Mouse (Mus musculus) liver, embryonic 14.5 days (tissue): ENCODE measurements around the gene Piezo1.

Experiments
- CTCF ChIP-seq: IDR thresholded peaks from 2 replicates; pipeline ENCODE4 v1.5.1; 2016; ENCODE audit warnings: antibody characterized with exemption, low read depth, control low read depth
- EP300 ChIP-seq: IDR thresholded peaks from 2 replicates; pipeline ENCODE4 v1.6.1; 2016; ENCODE audit warnings: antibody characterized with exemption, low read depth

DNA sequence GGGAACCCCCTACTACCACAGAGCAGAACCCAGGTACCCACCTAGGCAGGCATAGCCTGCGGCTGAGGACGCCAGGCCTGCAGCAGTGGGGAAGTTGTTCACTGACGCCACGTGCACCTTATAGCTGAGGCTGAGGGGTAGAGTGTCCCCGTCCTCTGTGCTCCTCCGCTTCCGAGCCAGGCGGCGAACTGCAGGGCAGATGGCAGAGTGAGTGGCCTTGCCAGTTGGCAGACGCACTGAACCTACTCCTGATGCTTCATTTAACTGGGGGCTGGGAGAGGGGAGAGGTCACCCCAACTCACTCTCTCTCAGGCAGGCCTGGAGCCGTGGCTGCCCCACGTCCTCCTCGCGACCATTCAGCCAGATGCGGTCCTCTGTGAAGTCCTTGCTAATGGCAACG, 111.8 kb downstream of the Piezo1 start:
- no peak for TF ChIP-seq CTCF
- no peak for TF ChIP-seq EP300
